Mouse (Mus musculus): ENCODE results near the gene Rev3l. TPM values are rescaled to one million over a fixed set of nuclear protein-coding genes. Genes with fewer than 3 reads are reported as not detected.

Rev3l gene
- total and polyA plus RNA-seq, 3 experiments, result 6.9 to 71.5 (median 12.4) TPM

DNA sequence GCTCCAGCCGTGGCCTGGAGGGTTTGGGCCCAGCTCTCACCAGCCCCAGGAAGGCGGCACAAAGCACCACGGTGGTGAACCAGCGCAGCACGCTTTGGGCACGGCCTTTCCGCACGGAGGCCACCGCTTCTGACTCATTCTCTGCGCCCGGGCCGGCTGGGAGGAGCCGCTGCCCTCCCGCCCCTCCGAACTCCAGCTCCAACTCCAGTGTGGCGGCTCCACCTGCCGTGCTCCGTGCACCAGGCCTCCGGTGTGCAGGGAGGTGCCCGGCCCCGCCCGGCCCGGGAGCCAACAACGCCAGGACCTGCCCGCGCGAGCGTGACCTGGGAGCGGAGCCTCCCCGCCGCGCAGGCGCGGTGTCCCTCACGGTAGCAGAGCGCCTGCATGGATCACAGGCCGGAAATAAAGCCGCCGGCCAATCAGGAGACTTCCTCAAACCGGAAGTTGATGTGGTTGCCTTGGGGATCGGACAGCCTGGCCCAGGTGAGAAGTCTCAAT lies 167.0 kb downstream of the Rev3l start, which contains the start of gene Mfsd4b4:
TSS of gene Mfsd4b4 (minus strand) at position 365 of the 498 bp plus-strand sequence.
- H3K9ac ChIP-seq (ENCODE audit: control insufficient read depth, low read depth, low read length, poor library complexity, severe bottlenecking), result no peak within 1 kb of the TSS
- peaks cover 0 to 4% of the 10 kb centered on the region in 2 experiments; a peak in 1 of 4 replicates for H3K36me3 ChIP-seq (ENCODE audit: control insufficient read depth in 1 of 2, insufficient read depth in 2 of 2, low read length in 2 of 2)
- no peak within 1 kb of the TSS for H3K27ac ChIP-seq (ENCODE audit: control insufficient read depth, low read depth, low read length)
- TF ChIP-seq MEF2A (IDR thresholded peaks at IDR 0.05; ENCODE audit: extremely low read depth, insufficient replicate concordance, low read depth, low read length, poor library complexity, severe bottlenecking) (no peak), SMC3 (IDR thresholded peaks at IDR 0.05; ENCODE audit: low read depth, low read length) (no peak), CTCF (IDR thresholded peaks at IDR 0.05 in 2 of 3, conservative IDR thresholded peaks at IDR 0.05 in 1 of 3; ENCODE audit: control insufficient read depth in 1 of 3, insufficient read depth in 1 of 3, low read depth in 2 of 3, low read length in 3 of 3, poor library complexity in 1 of 3, severe bottlenecking in 1 of 3) (no peak), MYC (IDR thresholded peaks at IDR 0.05; ENCODE audit: low read depth, low read length) (no peak)
- no peaks in the 10 kb centered on the region for H3K79me2 ChIP-seq (ENCODE audit: control insufficient read depth, insufficient read depth, low read length, poor library complexity)
- DNase-seq (ENCODE audit: low read depth, low spot score), result no peak
- no peaks in the 10 kb centered on the region; a peak in 1 of 4 replicates for H3K4me1 ChIP-seq (ENCODE audit: control insufficient read depth in 1 of 2, insufficient read depth in 2 of 2, low read length in 2 of 2)
- H3K4me3 ChIP-seq (ENCODE audit: control insufficient read depth in 1 of 2, insufficient read depth in 1 of 2, low read depth in 2 of 2, low read length in 2 of 2), result no peak within 1 kb of the TSS
- peaks cover 0 to under 1% of the 10 kb centered on the region in 2 experiments; a peak in 1 of 4 replicates for H3K27me3 ChIP-seq (ENCODE audit: control insufficient read depth in 1 of 2, insufficient read depth in 2 of 2, low read length in 2 of 2)
- no peaks in the 10 kb centered on the region for H3K9me3 ChIP-seq (replicated peaks; ENCODE audit: insufficient read depth, low read length)

DNA sequence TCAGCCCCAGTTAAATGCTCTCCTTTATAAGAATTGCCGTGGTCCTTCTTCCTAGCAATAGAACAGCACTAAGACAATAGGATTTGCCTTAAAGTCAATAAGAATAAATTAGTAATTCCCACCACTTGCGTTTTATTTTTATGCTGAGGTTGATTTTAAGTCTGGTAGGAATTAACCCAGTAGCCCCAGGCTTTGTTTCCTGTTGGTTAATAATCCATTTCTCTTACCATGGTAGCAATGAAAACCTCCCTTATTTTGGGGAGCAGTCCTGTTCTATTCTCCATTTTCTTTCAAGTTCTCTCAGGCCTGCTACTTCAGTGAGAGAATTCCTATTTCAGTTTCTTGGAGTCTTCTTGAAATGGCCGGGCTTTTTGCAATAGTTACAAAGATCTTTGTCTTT lies 172.3 kb downstream of the Rev3l start:
- Histone ChIP-seq H3K27me3 (ENCODE audit: control insufficient read depth in 1 of 2, insufficient read depth in 2 of 2, low read length in 2 of 2) (peaks cover 2 to 3% of the 10 kb centered on the region in 2 experiments; a peak in 2 of 4 replicates), H3K36me3 (ENCODE audit: control insufficient read depth in 1 of 2, insufficient read depth in 2 of 2, low read length in 2 of 2) (no peaks in the 10 kb centered on the region), H3K27ac (ENCODE audit: control insufficient read depth, low read depth, low read length) (no peak overlapping the region), H3K9me3 (replicated peaks; ENCODE audit: insufficient read depth, low read length) (no peaks in the 10 kb centered on the region), H3K79me2 (ENCODE audit: control insufficient read depth, insufficient read depth, low read length, poor library complexity) (no peaks in the 10 kb centered on the region), H3K4me1 (ENCODE audit: control insufficient read depth in 1 of 2, insufficient read depth in 2 of 2, low read length in 2 of 2) (no peaks in the 10 kb centered on the region), H3K4me3 (ENCODE audit: control insufficient read depth in 1 of 2, insufficient read depth in 1 of 2, low read depth in 2 of 2, low read length in 2 of 2) (no peak overlapping the region), H3K9ac (ENCODE audit: control insufficient read depth, low read depth, low read length, poor library complexity, severe bottlenecking) (no peak overlapping the region)
- TF ChIP-seq CTCF (IDR thresholded peaks at IDR 0.05 in 2 of 3, conservative IDR thresholded peaks at IDR 0.05 in 1 of 3; ENCODE audit: control insufficient read depth in 1 of 3, insufficient read depth in 1 of 3, low read depth in 2 of 3, low read length in 3 of 3, poor library complexity in 1 of 3, severe bottlenecking in 1 of 3), result no peak
- no peak for TF ChIP-seq SMC3 (IDR thresholded peaks at IDR 0.05; ENCODE audit: low read depth, low read length)
- no peak for TF ChIP-seq POLR2AphosphoS5 (IDR thresholded peaks at IDR 0.05; ENCODE audit: borderline replicate concordance, low read depth, low read length)
- TF ChIP-seq GABPA (IDR thresholded peaks at IDR 0.05; ENCODE audit: low read depth, low read length), result no peak
- TF ChIP-seq POLR2A (IDR thresholded peaks at IDR 0.05; ENCODE audit: control insufficient read depth in 1 of 2, insufficient read depth in 1 of 2, low read depth in 1 of 2, low read length in 2 of 2, poor library complexity in 1 of 2), result no peak
- TF ChIP-seq GATA1 (IDR thresholded peaks at IDR 0.05; ENCODE audit: low read depth, low read length), result no peak
- TF ChIP-seq SIN3A (IDR thresholded peaks at IDR 0.05; ENCODE audit: low read length), result no peak
- no peak for TF ChIP-seq MAFK (IDR thresholded peaks at IDR 0.05; ENCODE audit: borderline replicate concordance, low read depth, low read length)
- no peak for TF ChIP-seq UBTF (IDR thresholded peaks at IDR 0.05; ENCODE audit: borderline replicate concordance, insufficient read depth, low read depth, low read length)
- no peak for TF ChIP-seq MYC (IDR thresholded peaks at IDR 0.05; ENCODE audit: low read depth, low read length)
- no peak for TF ChIP-seq ETS1 (IDR thresholded peaks at IDR 0.05; ENCODE audit: low read depth, low read length)
- TF ChIP-seq POLR2AphosphoS2 (IDR thresholded peaks at IDR 0.05; ENCODE audit: low read length), result no peak
- no peak for DNase-seq (ENCODE audit: low read depth, low spot score)

Data from MEL (cell line).